Mouse (Mus musculus) bone marrow, adult 2 months (tissue): ENCODE data around the gene Hoxc6.

Source experiments
- CTCF ChIP-seq: fragments of 200-500 bp; IDR thresholded peaks from 2 replicates; pipeline ENCODE4 v1.5.1; 2011; ENCODE audit warnings: low read length, control low read depth; ENCODE audit not compliant: control insufficient read depth, insufficient read depth
- POLR2A ChIP-seq: fragments of 200-500 bp; IDR thresholded peaks from 2 replicates; pipeline ENCODE4 v1.6.1; 2011; ENCODE audit warnings: low read depth, mild to moderate bottlenecking, control low read depth, low read length, borderline replicate concordance; ENCODE audit not compliant: control insufficient read depth

GRCm38 (mm10) chr15:102962492-102962891 is 35.6 kb upstream of the Hoxc6 start:
- TF ChIP-seq CTCF (no peak), POLR2A (no peak)
